Mouse (Mus musculus) naive thymus-derived CD4-positive, alpha-beta T cell, adult 5 months (primary cell): ENCODE results near the gene Fam124b. TPM values are rescaled to one million over a fixed set of nuclear protein-coding genes. Genes with fewer than 3 reads are reported as not detected.

Experiments
- polyA plus RNA-seq: library from polyadenylated mRNA; unstranded; fragments of 100-300 nt; shearing (Covaris generic); gene quantifications from one replicate; pipeline ENCODE4 v1.2.1, GENCODE M21; 2017

Gene Fam124b
- not detected for polyA plus RNA-seq

DNA sequence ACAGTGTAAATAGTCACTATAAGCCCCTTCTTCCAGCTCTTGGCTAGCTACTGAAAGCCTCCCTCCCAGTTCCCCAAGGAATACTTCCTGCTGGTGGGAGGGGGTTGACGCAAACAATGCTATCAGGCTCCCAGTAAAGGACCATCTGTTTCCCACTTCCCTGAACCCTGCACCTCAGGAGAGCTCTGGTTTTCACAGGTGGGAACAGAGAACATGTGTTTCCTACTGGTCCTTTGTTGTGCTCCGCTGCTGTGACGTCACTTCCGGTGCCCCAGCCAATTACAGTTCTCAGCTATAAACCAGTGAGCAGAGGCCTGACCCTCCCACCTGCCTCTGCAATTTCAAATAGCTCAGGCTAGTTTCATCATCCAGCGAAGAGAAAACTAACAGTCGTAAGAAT, at the start of gene Fam124b:
Gene Fam124b (minus strand): TSS at position 206 of the 400 bp plus-strand sequence.

Other genes starting within 250 kb of the Fam124b start
- gene Cul3, start 122.0 kb upstream of the Fam124b start, polyA plus RNA-seq, result 247 TPM
- not detected for gene Gm45261, start 243.0 kb upstream of the Fam124b start, polyA plus RNA-seq